Mouse (Mus musculus) adrenal gland, adult 18-20 months (tissue): ENCODE results near the gene Edil3. TPM values are rescaled to one million over a fixed set of nuclear protein-coding genes. Genes with fewer than 3 reads are reported as not detected.
"Not testable (repeated sequence)": the region's sequence is repeated elsewhere in the genome, so short reads cannot be mapped to it uniquely, and the experiment has no call there.

Source experiments
- DNase-seq, 2 experiments: peaks; one replicate each; pipeline ENCODE4 v3.0.0; 2021 to 2022; ENCODE audit warnings: low spot score in 2 of 2
- total RNA-seq, 2 experiments: library from RNA; stranded (reverse); gene quantifications; 1 replicate in 1 of 2; 2 replicates in 1 of 2; pipeline ENCODE4 v1.2.3; 2021

The Edil3 gene
- total RNA-seq, 2 experiments from 2014 or later: 2.2 to 2.8 TPM

DNA sequence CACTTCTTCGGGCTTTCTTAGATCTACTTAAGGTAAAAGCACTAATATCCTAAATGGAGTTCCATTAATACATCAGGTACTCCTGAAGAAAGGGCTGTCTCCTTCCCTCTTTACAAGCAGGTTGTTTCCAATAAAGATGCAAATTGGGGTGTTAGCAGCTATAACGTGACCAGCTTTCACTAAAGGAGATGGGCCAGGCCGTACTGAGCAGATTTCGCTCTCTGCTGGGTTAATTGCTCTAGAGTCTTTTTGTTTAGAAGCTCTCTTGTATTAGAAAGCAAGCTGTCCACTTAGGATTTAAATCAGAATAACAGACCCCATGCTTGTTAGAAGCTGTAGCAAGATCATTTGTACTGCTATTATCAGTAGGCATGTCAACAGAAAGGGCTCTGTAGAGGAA is 108.4 kb downstream of the Edil3 start:
- DNase-seq: no peak

GRCm38 (mm10) chr13:88938564-88938963 is 117.3 kb downstream of the Edil3 start:
- DNase-seq: no peak

DNA sequence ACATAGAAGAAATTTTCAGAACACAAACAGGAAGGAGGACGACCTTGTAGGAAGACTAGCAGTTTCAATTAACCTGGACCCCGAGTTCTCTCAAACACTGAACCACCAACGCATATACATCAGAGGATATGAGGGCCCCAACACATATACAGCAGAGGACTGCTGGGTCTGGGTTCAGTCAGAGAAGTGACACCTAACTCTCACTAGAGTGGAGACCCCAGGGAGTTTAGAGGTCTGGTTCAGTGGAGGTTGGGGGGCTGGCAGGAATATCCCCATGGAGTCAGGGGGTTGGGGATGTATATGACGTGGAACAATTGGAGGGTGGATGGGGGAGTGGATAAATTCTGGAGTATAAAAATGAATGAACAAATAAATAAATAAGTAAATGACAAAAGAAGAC is 151.1 kb downstream of the Edil3 start:
- no peak for DNase-seq

GRCm38 (mm10) chr13:89007696-89008427 is 186.6 kb downstream of the Edil3 start:
- no peak for DNase-seq

DNA sequence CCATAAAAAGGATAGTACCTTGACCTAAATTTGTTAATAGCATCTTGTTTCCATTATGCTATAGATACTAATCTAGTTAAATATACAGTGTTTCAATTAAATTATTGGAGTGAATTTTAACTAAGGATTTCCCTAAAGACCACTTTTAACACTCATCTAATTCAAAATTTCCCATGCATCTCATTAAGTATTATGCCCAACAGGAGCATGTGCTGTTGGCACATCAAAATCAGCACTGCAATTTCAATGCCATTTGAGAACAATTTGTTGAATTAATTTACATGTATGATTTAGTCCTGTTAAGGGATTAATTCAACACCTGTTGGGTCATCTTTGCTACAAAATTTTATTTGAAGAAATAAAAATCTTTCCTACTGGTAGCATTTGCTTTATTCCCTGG is 191.2 kb downstream of the Edil3 start:
- no peak for DNase-seq

- no peak for DNase-seq
Measured at GRCm38 (mm10) chr13:89029817-89030539, 208.7 kb downstream of the Edil3 start.

GRCm38 (mm10) chr13:89035711-89036110 is 214.4 kb downstream of the Edil3 start:
- DNase-seq: no peak

DNA sequence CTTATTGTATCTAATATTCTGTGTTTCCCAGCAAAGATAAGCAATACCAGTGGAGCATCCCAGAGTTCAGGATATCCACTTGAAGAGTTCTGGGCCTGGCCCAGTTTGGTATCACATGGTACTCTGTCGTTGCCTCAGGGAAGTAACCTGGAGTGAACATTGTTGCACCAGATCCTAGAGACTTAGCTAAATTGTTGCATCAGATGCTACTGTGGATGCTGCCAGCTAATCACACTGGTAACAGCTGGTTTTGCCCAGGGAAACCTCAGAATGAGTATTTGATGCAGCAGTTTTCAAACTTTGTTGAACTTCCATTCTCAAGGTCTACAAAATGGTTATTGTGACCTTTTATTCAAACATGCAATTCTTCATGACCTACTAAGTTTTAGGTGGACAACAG is 220.2 kb downstream of the Edil3 start:
- no peak for DNase-seq

DNA sequence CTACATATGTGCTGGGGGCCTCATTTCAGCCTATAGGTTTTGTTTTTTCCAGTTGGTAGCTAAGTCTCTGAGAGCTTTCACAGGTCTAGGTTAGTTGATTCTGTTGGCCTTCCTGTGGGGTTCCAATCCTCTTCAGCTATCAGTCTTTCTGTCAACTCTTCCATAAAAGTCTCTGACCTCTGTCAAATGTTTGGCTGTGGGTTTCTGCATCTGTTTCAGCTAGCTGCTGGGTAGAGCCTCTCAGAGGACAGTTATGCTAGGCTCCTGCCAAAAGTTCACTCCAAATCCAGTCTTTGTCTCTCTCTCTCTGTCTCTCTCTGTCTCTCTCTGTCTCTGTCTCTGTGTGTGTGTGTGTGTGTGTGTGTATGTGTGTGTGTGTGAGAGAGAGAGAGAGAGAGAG is 248.9 kb downstream of the Edil3 start:
- DNase-seq: not testable (repeated sequence)

DNA sequence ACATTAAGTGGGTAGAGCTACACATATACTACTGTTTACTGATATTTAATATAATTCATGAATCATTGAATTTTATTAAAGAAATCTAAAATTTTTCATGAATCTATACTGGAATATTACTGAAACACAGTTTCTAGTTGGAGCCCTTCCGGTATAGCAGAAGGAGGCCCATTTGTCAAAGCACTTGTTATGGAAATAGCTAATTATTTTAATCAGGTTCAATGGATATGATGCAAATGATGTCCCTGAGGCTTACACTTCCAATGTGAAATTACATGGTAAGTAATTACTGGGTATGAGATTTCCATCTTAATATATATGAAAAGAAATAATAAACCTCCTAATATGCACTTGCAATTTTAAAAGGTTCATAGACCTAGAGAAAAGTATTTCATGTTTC is 254.9 kb downstream of the Edil3 start:
- DNase-seq: no peak

GRCm38 (mm10) chr13:89105889-89106288 is 284.6 kb downstream of the Edil3 start:
- no peak for DNase-seq

GRCm38 (mm10) chr13:89117551-89117950 is 296.3 kb downstream of the Edil3 start:
- DNase-seq: no peak

DNA sequence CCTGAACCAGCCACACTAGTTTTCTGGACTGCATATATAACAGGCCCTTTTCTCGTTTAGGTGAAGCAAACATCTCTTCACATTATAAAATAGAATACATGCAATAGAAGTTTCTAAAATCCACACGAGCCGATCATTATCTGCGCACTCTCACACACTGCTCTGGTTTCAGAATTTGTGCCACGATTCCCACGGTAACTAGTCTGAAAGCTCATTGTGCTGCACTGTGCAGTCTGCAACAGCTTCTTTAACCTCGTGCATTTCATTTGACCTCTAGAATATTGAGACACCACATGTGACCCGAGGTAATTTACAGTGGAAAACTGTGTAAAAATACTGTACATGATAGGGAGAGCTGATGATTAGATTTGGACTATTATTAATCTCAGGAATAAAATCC is 298.5 kb downstream of the Edil3 start:
- no peak for DNase-seq

DNA sequence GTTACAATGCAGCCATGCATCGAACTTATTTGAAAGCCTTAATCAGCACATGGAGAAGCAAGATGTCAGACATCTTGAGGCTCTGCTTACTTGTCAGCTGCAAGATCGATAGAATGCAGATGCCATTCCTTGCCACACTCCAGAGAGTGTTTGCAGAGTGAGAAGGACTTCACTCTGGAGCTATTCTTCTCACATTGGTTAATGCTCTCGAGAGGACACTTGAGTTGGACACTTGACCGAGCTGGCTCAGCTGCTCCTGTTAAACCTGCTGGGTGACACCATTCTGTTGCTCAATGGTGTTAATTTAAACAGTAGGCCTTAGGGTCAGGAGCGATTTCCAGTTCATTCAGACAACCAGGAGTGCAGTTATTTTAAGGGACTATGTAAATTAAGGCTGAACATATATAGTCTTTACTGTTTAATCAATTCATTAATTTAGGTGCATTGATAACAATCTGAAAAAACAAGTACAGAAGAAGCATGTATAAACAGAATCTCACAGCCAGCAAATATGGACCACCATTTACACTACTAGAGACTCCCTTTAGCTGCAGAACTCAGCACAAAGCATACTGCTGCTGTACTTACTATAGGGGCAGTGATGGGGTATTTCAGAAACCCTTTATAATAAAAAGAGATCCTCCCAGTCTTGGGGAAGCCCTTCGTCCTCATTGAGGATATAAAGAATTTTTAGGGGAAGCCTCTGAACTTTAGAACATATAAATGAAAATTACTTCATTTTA is 301.4 kb downstream of the Edil3 start:
- no peak for DNase-seq

DNA sequence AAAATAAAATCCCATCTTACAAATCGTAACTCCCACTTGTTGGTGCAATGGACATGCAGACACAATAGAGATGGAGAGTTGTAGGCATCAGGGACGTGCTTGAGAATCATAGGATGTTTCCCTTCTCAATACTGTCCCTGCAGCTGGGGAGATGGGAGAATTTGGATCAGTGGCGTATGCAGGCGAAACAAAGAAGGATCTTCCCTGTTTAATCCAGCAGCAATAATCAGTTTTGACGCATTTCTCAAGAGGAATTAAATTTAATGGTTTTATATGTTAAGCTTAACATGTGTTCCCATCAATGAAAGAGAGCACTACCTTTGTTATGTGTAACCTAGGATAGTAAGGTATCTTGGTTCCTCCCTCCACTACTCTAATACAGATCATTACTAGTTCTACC is 302.1 kb downstream of the Edil3 start:
- DNase-seq: no peak

- DNase-seq: no peak
Measured at GRCm38 (mm10) chr13:89146056-89146547, 324.8 kb downstream of the Edil3 start.

DNA sequence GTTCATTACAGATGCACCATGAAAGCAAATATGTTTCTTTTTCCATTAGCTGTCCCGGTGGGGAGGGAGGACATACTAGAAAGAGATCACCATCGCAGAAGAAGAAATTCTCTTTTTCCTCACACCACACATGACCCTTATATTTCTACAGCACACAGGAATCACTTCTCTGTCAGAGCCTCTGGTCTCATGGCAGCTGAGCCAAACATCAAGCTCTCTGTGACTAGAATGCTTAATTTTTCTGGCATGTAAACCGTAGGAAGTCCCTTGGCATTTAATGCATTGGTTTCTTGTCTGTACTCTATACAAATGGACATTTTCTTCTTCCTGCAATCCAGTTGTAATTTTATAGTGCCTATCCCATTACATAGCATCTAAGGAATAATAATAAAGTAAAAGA is 330.6 kb downstream of the Edil3 start:
- DNase-seq: no peak

DNA sequence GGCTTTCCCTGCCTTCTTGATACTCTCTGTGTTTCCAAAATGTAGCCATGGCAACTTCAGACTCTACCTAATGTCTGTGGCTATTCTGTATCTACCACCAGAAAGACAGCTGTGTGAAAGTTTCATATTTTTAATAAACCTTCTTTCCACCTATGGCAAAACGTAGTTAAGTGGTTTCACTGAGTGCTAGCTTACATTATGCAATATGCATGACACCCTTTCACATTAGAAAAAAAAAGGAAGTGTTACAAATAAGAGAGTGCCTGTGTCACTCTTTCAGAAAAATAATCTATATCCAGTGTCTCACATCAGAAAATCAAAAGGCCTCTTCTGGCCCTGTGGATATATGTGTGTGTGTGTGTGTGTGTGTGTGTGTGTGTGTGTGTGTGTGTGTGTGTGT is 346.7 kb downstream of the Edil3 start:
- no peak for DNase-seq

DNA sequence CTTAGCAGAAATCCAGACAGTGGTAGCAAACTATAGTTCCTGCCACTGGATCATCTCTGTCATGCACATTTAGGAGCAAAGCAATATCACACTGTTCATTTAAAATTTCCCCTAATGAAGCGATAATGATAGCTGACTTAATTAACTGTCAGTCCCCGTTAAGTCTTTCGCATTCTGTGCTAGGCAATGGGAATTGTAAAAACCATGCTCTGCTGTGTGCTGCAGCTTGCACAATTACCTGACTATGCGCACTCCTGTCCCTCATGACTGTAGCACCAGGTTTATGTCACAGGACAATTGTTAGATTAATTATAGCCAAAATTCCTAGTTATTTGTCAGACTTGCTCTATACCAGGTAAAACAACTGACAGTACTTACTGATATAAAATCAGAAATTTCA is 348.8 kb downstream of the Edil3 start:
- no peak for DNase-seq

- DNase-seq: no peak
Measured at GRCm38 (mm10) chr13:89175154-89175553, 353.9 kb downstream of the Edil3 start.

DNA sequence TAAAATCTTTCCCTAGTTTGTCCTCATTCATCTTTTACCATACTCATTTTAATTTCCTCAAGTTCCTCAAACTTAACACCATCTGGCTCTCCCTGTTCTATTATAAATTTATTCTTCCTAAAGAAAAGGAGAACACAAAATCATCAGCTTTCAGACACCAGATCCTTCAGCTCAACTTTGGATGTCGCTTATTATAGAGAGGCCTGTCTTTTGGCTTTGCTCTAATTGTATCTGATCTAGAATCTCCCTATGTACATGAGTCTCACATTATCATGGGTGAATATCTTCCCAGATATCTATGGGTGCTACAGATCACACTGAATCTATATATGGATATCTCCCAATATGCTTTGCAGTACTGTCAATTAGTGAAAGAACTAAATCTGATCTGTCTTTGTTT is 367.8 kb downstream of the Edil3 start:
- DNase-seq: no peak

GRCm38 (mm10) chr13:89197019-89197418 is 375.7 kb downstream of the Edil3 start:
- DNase-seq: no peak
